Mouse (Mus musculus): ENCODE measurements around the gene Cep290. TPM values are rescaled to one million over a fixed set of nuclear protein-coding genes. Genes with fewer than 3 reads are reported as not detected.

Cep290 gene
- polyA plus RNA-seq (2017; shearing (Covaris generic)), result 1 to 10 TPM in 1 of 2 experiments, under 1 TPM in 1; 0.74 to 1.8 TPM

DNA sequence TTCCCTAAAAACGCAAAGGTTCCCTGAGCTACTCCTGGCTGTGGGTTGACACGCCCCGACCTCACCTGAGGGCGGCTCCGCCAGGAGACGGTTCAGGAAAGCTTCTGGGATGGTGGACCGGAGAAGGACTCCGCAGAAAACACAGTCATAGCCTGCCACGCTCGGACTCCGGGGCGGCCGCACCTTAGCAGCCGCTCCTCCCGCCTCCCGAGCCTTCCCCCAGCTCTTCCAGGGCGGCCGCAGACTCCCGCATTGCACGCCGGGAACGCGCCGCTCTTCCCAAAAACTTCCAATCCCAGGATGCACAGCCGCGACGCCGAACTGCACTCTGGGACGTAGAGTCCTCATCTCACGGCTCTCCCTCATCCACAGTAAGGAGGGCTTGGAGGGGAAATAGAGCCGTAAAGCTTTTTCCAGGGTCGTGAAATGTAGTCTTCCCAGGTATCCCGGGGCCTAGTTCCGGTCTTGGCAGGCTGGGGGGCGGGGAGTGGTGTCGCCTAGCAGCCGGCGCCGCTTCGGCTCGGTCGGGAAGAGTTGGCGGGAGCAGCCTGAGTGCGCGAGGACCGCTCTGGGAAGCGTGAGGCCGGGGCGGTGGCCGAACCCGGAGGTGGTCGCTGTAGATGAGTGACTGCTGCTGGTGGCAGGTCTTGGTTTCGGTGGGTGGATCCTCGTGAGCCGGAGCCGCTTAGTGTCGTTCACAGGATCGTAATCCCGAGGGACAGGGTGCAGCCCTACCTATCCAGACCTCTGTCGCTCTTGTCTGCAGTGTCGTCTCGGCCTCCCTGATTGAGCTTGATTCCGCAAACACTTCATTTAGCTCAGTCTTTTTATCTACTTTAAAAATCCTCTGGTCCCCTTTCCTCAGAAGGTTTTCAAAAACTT is at the start of gene Cep290, which contains the start of gene Tmtc3:
Gene Cep290 (plus strand): TSS at position 462 of the 882 bp plus-strand sequence.
Gene Tmtc3 (minus strand): TSS at position 254 of the 882 bp plus-strand sequence.

DNA sequence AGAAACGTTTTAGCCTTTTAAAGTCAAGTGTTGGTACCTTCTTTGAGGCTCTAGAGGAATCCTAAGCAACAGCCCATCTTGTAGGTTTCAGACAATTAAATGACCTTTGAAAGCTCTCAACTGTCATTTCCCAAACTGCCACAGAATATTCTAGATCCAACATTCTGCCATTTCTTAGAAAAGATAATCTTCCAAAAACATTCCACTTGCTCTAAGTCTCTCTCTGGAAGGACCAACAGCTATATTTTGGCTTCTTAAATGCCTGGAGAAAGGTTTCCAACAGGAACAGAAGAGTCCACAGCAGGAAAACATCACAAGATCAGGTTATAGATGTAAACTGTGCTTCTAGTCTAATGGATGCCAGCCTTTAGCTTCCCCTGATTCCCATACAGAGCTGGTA is 103.0 kb downstream of the Cep290 start, which contains the start of the genes 4930430F08Rik and 1700017N19Rik:
Gene 4930430F08Rik (minus strand): TSS at position 101 of the 400 bp plus-strand sequence.
Gene 1700017N19Rik (plus strand): TSS at position 162 of the 400 bp plus-strand sequence.

Other genes starting within 250 kb of the Cep290 start
- not detected for gene Gm4301, start 151.9 kb upstream of the Cep290 start, polyA plus RNA-seq (2017; shearing (Covaris generic))
- not detected for gene Gm4302, start 146.7 kb upstream of the Cep290 start, polyA plus RNA-seq (2017; shearing (Covaris generic))
- not detected for gene Gm4303, start 141.6 kb upstream of the Cep290 start, polyA plus RNA-seq (2017; shearing (Covaris generic))
- gene Gm4305, start 136.5 kb upstream of the Cep290 start, polyA plus RNA-seq (2017; shearing (Covaris generic)), result not detected
- not detected for gene Gm4307, start 126.2 kb upstream of the Cep290 start, polyA plus RNA-seq (2017; shearing (Covaris generic))
- gene Gm4312, start 105.0 kb upstream of the Cep290 start, polyA plus RNA-seq (2017; shearing (Covaris generic)), result not detected
- gene Tmtc3, start 208 bp upstream of the Cep290 start, polyA plus RNA-seq (2017; shearing (Covaris generic)), result 1 to 10 TPM; 2.0 to 3.6 TPM
- gene 4930430F08Rik, start 102.9 kb downstream of the Cep290 start, polyA plus RNA-seq (2017; shearing (Covaris generic)), result 1 to 10 TPM; 5.2 to 5.9 TPM
- not detected for gene 1700017N19Rik, start 102.9 kb downstream of the Cep290 start, polyA plus RNA-seq (2017; shearing (Covaris generic))